Mouse (Mus musculus): ENCODE measurements at regions not wholly inside any gene's neighbourhood (a gene's known extent, or its start where the extent isn't known, plus 50 kb on each side); places are given as distances from the start of the nearest gene placed in this dataset.
A peak's percentile ranks its signal among the peaks of the same experiment; 100 is the strongest.

GRCm38 (mm10) chr12:29280081-29280788 is 247.9 kb upstream of the Myt1l start:
- TF ChIP-seq MAX (IDR thresholded peaks at IDR 0.05; ENCODE audit: low read depth) (no peak), POLR2A (IDR thresholded peaks at IDR 0.05; ENCODE audit: insufficient read length, low read depth) (no peak), CEBPB (IDR thresholded peaks at IDR 0.05; ENCODE audit: insufficient read depth, poor library complexity, severe bottlenecking) (no peak), MYOD1 (IDR thresholded peaks at IDR 0.05; ENCODE audit: control insufficient read depth in 1 of 3, insufficient read length in 2 of 3, low read depth in 2 of 3) (no peak), REST (IDR thresholded peaks at IDR 0.05; ENCODE audit: insufficient read depth, insufficient read length) (no peak), MYOG (IDR thresholded peaks at IDR 0.05; ENCODE audit: control insufficient read depth in 1 of 3, insufficient read depth in 1 of 3, insufficient read length in 2 of 3, low read depth in 2 of 3) (no peak), POLR2AphosphoS2 (IDR thresholded peaks at IDR 0.05; ENCODE audit: insufficient read length, low read depth) (no peak), TCF3 (IDR thresholded peaks at IDR 0.05; ENCODE audit: insufficient read length, low read depth) (no peak), E2F4 (IDR thresholded peaks at IDR 0.05; ENCODE audit: insufficient read depth) (no peak), SRF (IDR thresholded peaks at IDR 0.05; ENCODE audit: control insufficient read depth, insufficient read length, low read depth) (no peak), TCF12 (IDR thresholded peaks at IDR 0.05; ENCODE audit: insufficient read depth, poor library complexity, severe bottlenecking) (no peak), USF1 (IDR thresholded peaks at IDR 0.05; ENCODE audit: low read depth) (no peak)
- H3K27me3 ChIP-seq (ENCODE audit: control insufficient read depth, insufficient read depth, insufficient read length), result no peaks in the 10 kb centered on the region
- no peak overlapping the region for H3ac ChIP-seq (ENCODE audit: control insufficient read depth, insufficient read length)
- H3K79me2 ChIP-seq (ENCODE audit: control insufficient read depth, insufficient read depth), result no peaks in the 10 kb centered on the region
- H3K36me3 ChIP-seq (ENCODE audit: control insufficient read depth, insufficient read depth), result no peaks in the 10 kb centered on the region
- H3K4me2 ChIP-seq (ENCODE audit: low read depth), result no peak overlapping the region
- H3K4me3 ChIP-seq, result no peak overlapping the region

GRCm38 (mm10) chr12:29280861-29281630 is 247.1 kb upstream of the Myt1l start:
- no peaks in the 10 kb centered on the region for H3K27me3 ChIP-seq (ENCODE audit: control insufficient read depth, insufficient read depth, insufficient read length)
- no peaks in the 10 kb centered on the region for H3K79me2 ChIP-seq (ENCODE audit: control insufficient read depth, insufficient read depth)
- TF ChIP-seq MYOD1 (IDR thresholded peaks at IDR 0.05; ENCODE audit: control insufficient read depth in 1 of 3, insufficient read length in 2 of 3, low read depth in 2 of 3) (no peak), MYOG (IDR thresholded peaks at IDR 0.05; ENCODE audit: control insufficient read depth in 1 of 3, insufficient read depth in 1 of 3, insufficient read length in 2 of 3, low read depth in 2 of 3) (no peak), E2F4 (IDR thresholded peaks at IDR 0.05; ENCODE audit: insufficient read depth) (no peak), TCF12 (IDR thresholded peaks at IDR 0.05; ENCODE audit: insufficient read depth, poor library complexity, severe bottlenecking) (no peak), MAX (IDR thresholded peaks at IDR 0.05; ENCODE audit: low read depth) (no peak), POLR2AphosphoS2 (IDR thresholded peaks at IDR 0.05; ENCODE audit: insufficient read length, low read depth) (no peak), TCF3 (IDR thresholded peaks at IDR 0.05; ENCODE audit: insufficient read length, low read depth) (no peak)
- no peak overlapping the region for H3K4me2 ChIP-seq (ENCODE audit: low read depth)
- no peak overlapping the region for H3ac ChIP-seq (ENCODE audit: control insufficient read depth, insufficient read length)
- no peaks in the 10 kb centered on the region for H3K36me3 ChIP-seq (ENCODE audit: control insufficient read depth, insufficient read depth)
- H3K4me3 ChIP-seq, result no peak overlapping the region

GRCm38 (mm10) chr12:29288801-29289200 is 239.4 kb upstream of the Myt1l start:
- Histone ChIP-seq H3K4me3 (no peak overlapping the region), H3ac (ENCODE audit: control insufficient read depth, insufficient read length) (no peak overlapping the region)
- TF ChIP-seq MYOG (IDR thresholded peaks at IDR 0.05; ENCODE audit: control insufficient read depth in 1 of 3, insufficient read depth in 1 of 3, insufficient read length in 2 of 3, low read depth in 2 of 3) (no peak), E2F4 (IDR thresholded peaks at IDR 0.05; ENCODE audit: insufficient read depth) (no peak), REST (IDR thresholded peaks at IDR 0.05; ENCODE audit: insufficient read depth, insufficient read length) (no peak), TCF3 (IDR thresholded peaks at IDR 0.05; ENCODE audit: insufficient read length, low read depth) (no peak), SRF (IDR thresholded peaks at IDR 0.05; ENCODE audit: control insufficient read depth, insufficient read length, low read depth) (no peak), MAX (IDR thresholded peaks at IDR 0.05; ENCODE audit: low read depth) (no peak), POLR2A (IDR thresholded peaks at IDR 0.05; ENCODE audit: insufficient read length, low read depth) (no peak), POLR2AphosphoS2 (IDR thresholded peaks at IDR 0.05; ENCODE audit: insufficient read length, low read depth) (no peak), CEBPB (IDR thresholded peaks at IDR 0.05; ENCODE audit: insufficient read depth, poor library complexity, severe bottlenecking) (no peak), TCF12 (IDR thresholded peaks at IDR 0.05; ENCODE audit: insufficient read depth, poor library complexity, severe bottlenecking) (no peak), USF1 (IDR thresholded peaks at IDR 0.05; ENCODE audit: low read depth) (no peak), MYOD1 (IDR thresholded peaks at IDR 0.05; ENCODE audit: control insufficient read depth in 1 of 3, insufficient read length in 2 of 3, low read depth in 2 of 3) (no peak)

GRCm38 (mm10) chr12:29290591-29291351 is 237.4 kb upstream of the Myt1l start:
- Histone ChIP-seq H3K4me3 (no peak overlapping the region), H3K36me3 (ENCODE audit: control insufficient read depth, insufficient read depth) (no peaks in the 10 kb centered on the region), H3K79me2 (ENCODE audit: control insufficient read depth, insufficient read depth) (no peaks in the 10 kb centered on the region), H3ac (ENCODE audit: control insufficient read depth, insufficient read length) (no peak overlapping the region), H3K27me3 (ENCODE audit: control insufficient read depth, insufficient read depth, insufficient read length) (no peaks in the 10 kb centered on the region), H3K4me2 (ENCODE audit: low read depth) (peak overlapping the region; percentile 72)
- TF ChIP-seq CEBPB (IDR thresholded peaks at IDR 0.05; ENCODE audit: insufficient read depth, poor library complexity, severe bottlenecking), result no peak
- TF ChIP-seq POLR2A (IDR thresholded peaks at IDR 0.05; ENCODE audit: insufficient read length, low read depth), result peak; percentile 49
- no peak for TF ChIP-seq E2F4 (IDR thresholded peaks at IDR 0.05; ENCODE audit: insufficient read depth)
- no peak for TF ChIP-seq MAX (IDR thresholded peaks at IDR 0.05; ENCODE audit: low read depth)
- peak in 2 of 3 experiments; percentile 23 to 47 for TF ChIP-seq MYOD1 (IDR thresholded peaks at IDR 0.05; ENCODE audit: control insufficient read depth in 1 of 3, insufficient read length in 2 of 3, low read depth in 2 of 3)
- TF ChIP-seq TCF3 (IDR thresholded peaks at IDR 0.05; ENCODE audit: insufficient read length, low read depth), result no peak
- TF ChIP-seq REST (IDR thresholded peaks at IDR 0.05; ENCODE audit: insufficient read depth, insufficient read length), result no peak
- TF ChIP-seq POLR2AphosphoS2 (IDR thresholded peaks at IDR 0.05; ENCODE audit: insufficient read length, low read depth), result peak; percentile 36
- TF ChIP-seq MYOG (IDR thresholded peaks at IDR 0.05; ENCODE audit: control insufficient read depth in 1 of 3, insufficient read depth in 1 of 3, insufficient read length in 2 of 3, low read depth in 2 of 3), result no peak
- TF ChIP-seq TCF12 (IDR thresholded peaks at IDR 0.05; ENCODE audit: insufficient read depth, poor library complexity, severe bottlenecking), result no peak
- TF ChIP-seq SRF (IDR thresholded peaks at IDR 0.05; ENCODE audit: control insufficient read depth, insufficient read length, low read depth), result no peak
- TF ChIP-seq USF1 (IDR thresholded peaks at IDR 0.05; ENCODE audit: low read depth), result no peak

More at GRCm38 (mm10) chr12:29288801-29289200, 239.4 kb upstream of the Myt1l start:
- Histone ChIP-seq H3K79me2 (ENCODE audit: control insufficient read depth, insufficient read depth) (no peaks in the 10 kb centered on the region), H3K4me2 (ENCODE audit: low read depth) (no peak overlapping the region), H3K36me3 (ENCODE audit: control insufficient read depth, insufficient read depth) (no peaks in the 10 kb centered on the region), H3K27me3 (ENCODE audit: control insufficient read depth, insufficient read depth, insufficient read length) (no peaks in the 10 kb centered on the region)
